Mouse (Mus musculus) adrenal gland, postnatal 25 days (tissue): Measurements from ENCODE around the gene Olfr1299. TPM values are rescaled to one million over a fixed set of nuclear protein-coding genes. Genes with fewer than 3 reads are reported as not detected.

ENCODE experiments used
- DNase-seq: peaks from one replicate; pipeline ENCODE4 v3.0.0; 2021; ENCODE audit warnings: mixed read lengths
- long read RNA-seq: library from polyadenylated mRNA; stranded (forward); transcript quantifications from one replicate; pipeline ENCODE4 v2.0.0, GENCODE M21; 2021
- total RNA-seq: library from RNA; stranded (reverse); gene quantifications from 2 replicates; pipeline ENCODE4 v1.2.3, GENCODE M21; 2021

Olfr1299 gene
- not detected in 2 replicates for total RNA-seq
- long read RNA-seq, result 0 reads

DNA sequence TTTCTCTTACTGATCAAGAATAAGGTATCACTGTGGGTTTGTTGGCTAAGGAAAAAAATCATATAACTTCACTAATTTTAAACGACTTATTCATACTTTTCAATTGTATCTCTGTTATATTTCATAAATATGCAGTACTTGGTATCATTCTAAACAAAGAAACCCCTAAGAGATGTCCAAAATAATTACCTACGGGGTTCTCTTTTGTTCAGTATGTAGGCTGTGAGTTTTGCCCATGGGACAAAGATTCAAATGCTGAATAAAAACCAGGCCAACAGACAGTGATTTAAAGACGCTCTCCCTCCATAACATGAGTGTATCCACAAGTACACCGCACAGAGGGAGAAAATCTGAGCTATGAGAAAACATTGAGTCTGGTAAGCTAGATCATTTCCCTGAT is at the start of gene Olfr1299:
TSS of gene Olfr1299 (plus strand) at position 301 of the 400 bp plus-strand sequence.
- no peak for DNase-seq

GRCm38 (mm10) chr2:111626397-111626796 is 34.8 kb upstream of the Olfr1299 start, which contains the start of gene Olfr1297:
Olfr1297 (minus strand) TSS chr2:111626497.
- DNase-seq, result no peak

- DNase-seq, result no peak
Observed at GRCm38 (mm10) chr2:111649101-111649500, 12.1 kb upstream of the Olfr1299 start, which contains the start of gene Olfr1298. Olfr1298 (minus strand) TSS chr2:111649201.

Other genes with a start within 250 kb of the Olfr1299 start
- not detected in 2 replicates for gene Olfr1286, start 238.3 kb upstream of the Olfr1299 start, total RNA-seq
- not detected in 2 replicates for gene Olfr1287, start 212.3 kb upstream of the Olfr1299 start, total RNA-seq
- gene Olfr1288, start 187.3 kb upstream of the Olfr1299 start, total RNA-seq, result not detected in 2 replicates
- not detected in 2 replicates for gene Olfr1289, start 180.6 kb upstream of the Olfr1299 start, total RNA-seq
- not detected in 2 replicates for gene Olfr1290, start 167.6 kb upstream of the Olfr1299 start, total RNA-seq
- gene Olfr1291-ps1, start 164.2 kb upstream of the Olfr1299 start, total RNA-seq, result not detected in 2 replicates
- gene Olfr1293-ps, start 136.2 kb upstream of the Olfr1299 start, total RNA-seq, result not detected in 2 replicates
- gene Olfr1294, start 121.1 kb upstream of the Olfr1299 start, total RNA-seq, result not detected in 2 replicates
- not detected in 2 replicates for gene Olfr1295, start 91.7 kb upstream of the Olfr1299 start, total RNA-seq
- not detected in 2 replicates for gene Olfr1297, start 34.9 kb upstream of the Olfr1299 start, total RNA-seq
- not detected in 2 replicates for gene Olfr1298, start 12.2 kb upstream of the Olfr1299 start, total RNA-seq
- gene Olfr1301, start 89.6 kb downstream of the Olfr1299 start, total RNA-seq, result not detected in 2 replicates
- gene Olfr1302, start 116.0 kb downstream of the Olfr1299 start, total RNA-seq, result not detected in 2 replicates
- gene Olfr1303, start 158.9 kb downstream of the Olfr1299 start, total RNA-seq, result not detected in 2 replicates
- gene Olfr1305, start 215.7 kb downstream of the Olfr1299 start, total RNA-seq, result not detected in 2 replicates